Mouse (Mus musculus) spleen, adult 2 months (tissue): Measurements from ENCODE around the gene Actr2.

Experiments used
- CTCF ChIP-seq: fragments of 200-500 bp; IDR thresholded peaks from 2 replicates; pipeline ENCODE4 v1.5.1; 2011; ENCODE audit warnings: mild to moderate bottlenecking, inconsistent platforms; ENCODE audit not compliant: insufficient read depth, insufficient read length, insufficient replicate concordance; ENCODE audit errors: extremely low read depth
- POLR2A ChIP-seq: fragments of 200-500 bp; IDR thresholded peaks from 2 replicates; pipeline ENCODE4 v1.6.1; 2011; ENCODE audit warnings: low read depth, low read length, inconsistent platforms

GRCm38 (mm10) chr11:20031536-20031935 lies 81.2 kb downstream of the Actr2 start:
- TF ChIP-seq CTCF (peak; percentile 45; the same call in 1 of the 2 replicates), POLR2A (no peak)
